Mouse (Mus musculus) embryonic facial prominence, embryonic 11.5 days (tissue): ENCODE results near the gene 4933417A18Rik. TPM values are rescaled to one million over a fixed set of nuclear protein-coding genes. Genes with fewer than 3 reads are reported as not detected.
A peak's percentile ranks its signal among the peaks of the same experiment; 100 is the strongest.
"Not testable (repeated sequence)": the region's sequence is repeated elsewhere in the genome, so short reads cannot be mapped to it uniquely, and the experiment has no call there.

Experiments used
- ATAC-seq: fragments of 200-750 bp; cut with Nextera tagmentation; replicated peaks from 2 replicates; pipeline ENCODE4 v1.8.0; 2017; ENCODE audit warnings: low read depth; ENCODE audit not compliant: insufficient number of reproducible peaks, low FRiP score, low TSS enrichment
- DNase-seq: peaks from one replicate; pipeline ENCODE4 v3.0.0-alpha.2; 2015; ENCODE audit warnings: low spot score
- H3K27ac ChIP-seq: fragments of 300-500 bp; sonication (generic); replicated peaks from 2 replicates; pipeline ENCODE4 v1.5.1; 2014; ENCODE audit warnings: mild to moderate bottlenecking, low read depth, low read length, control low read depth
- H3K27me3 ChIP-seq: fragments of 300-500 bp; sonication (generic); 2 replicates; pipeline ENCODE4 v1.6.1; 2014; ENCODE audit warnings: mild to moderate bottlenecking, low read length, moderate library complexity, mixed read lengths; ENCODE audit not compliant: control insufficient read depth, insufficient read depth
- H3K36me3 ChIP-seq: fragments of 300-500 bp; sonication (generic); replicated peaks from 2 replicates; pipeline ENCODE4 v1.6.1; 2014; ENCODE audit warnings: low read depth, mild to moderate bottlenecking, low read length, moderate library complexity, mixed read lengths; ENCODE audit not compliant: control insufficient read depth, insufficient read depth
- H3K4me1 ChIP-seq: fragments of 300-500 bp; sonication (generic); 2 replicates; pipeline ENCODE4 v1.6.1; 2014; ENCODE audit warnings: low read length, mixed read lengths; ENCODE audit not compliant: control insufficient read depth, insufficient read depth
- H3K4me2 ChIP-seq: fragments of 300-500 bp; sonication (generic); 2 replicates; pipeline ENCODE4 v1.6.1; 2014; ENCODE audit warnings: low read depth, mild to moderate bottlenecking, control low read depth, low read length, moderate library complexity
- H3K4me3 ChIP-seq: fragments of 300-500 bp; sonication (generic); 2 replicates; pipeline ENCODE4 v1.5.1; 2014; ENCODE audit warnings: low read depth, low read length, control low read depth
- H3K9ac ChIP-seq: fragments of 300-500 bp; sonication (generic); replicated peaks from 2 replicates; pipeline ENCODE4 v1.6.1; 2014; ENCODE audit warnings: mild to moderate bottlenecking, control low read depth, low read length
- H3K9me3 ChIP-seq: fragments of 300-500 bp; sonication (generic); replicated peaks from 2 replicates; pipeline ENCODE4 v1.6.1; 2016; ENCODE audit warnings: mild to moderate bottlenecking, low read length, inconsistent platforms, mixed read lengths; ENCODE audit not compliant: control insufficient read depth
- WGBS: fragments of 180-500 bp; shearing (Covaris S2); extraction: QIAGEN DNeasy Blood & Tissue Kit; methylation state at CpG from one replicate; pipeline ENCODE4 v1.1.7; 2014; 5-methylcytosine and 5-hydroxymethylcytosine counted together
- polyA plus RNA-seq: library from polyadenylated mRNA; unstranded; fragments of >200 nt; fragmentation: Nextera tagmentation; extraction: Ambion mirVana; gene quantifications from 2 replicates; pipeline ENCODE4 v1.2.1, GENCODE M21; 2014

The 4933417A18Rik gene
- polyA plus RNA-seq, result not detected in 2 replicates

GRCm38 (mm10) chr13:34924210-34924609 is at the start of gene 4933417A18Rik, which contains the start of gene Fam217a:
TSS of gene 4933417A18Rik (plus strand) at chr13:34924409.
TSS of gene Fam217a (minus strand) at chr13:34924310.
- no peaks in the 10 kb centered on the region for H3K9me3 ChIP-seq
- H3K4me1 ChIP-seq, result no peaks in the 10 kb centered on the region
- H3K27me3 ChIP-seq, result no peaks in the 10 kb centered on the region
- H3K4me2 ChIP-seq, result no peak within 1 kb of the TSS
- H3K36me3 ChIP-seq, result no peaks in the 10 kb centered on the region
- DNase-seq (no peak), ATAC-seq (no peak)
- no peak within 1 kb of the TSS for H3K9ac ChIP-seq
- H3K4me3 ChIP-seq, result no peak within 1 kb of the TSS
- 87% methylated on average over 4 of the region's 4 CpGs for WGBS
- H3K27ac ChIP-seq, result no peak within 1 kb of the TSS

- Histone ChIP-seq H3K4me2 (peak overlapping the region; percentile 52), H3K4me3 (peak overlapping the region; percentile 84), H3K27ac (peak overlapping the region; percentile 96), H3K9ac (peak overlapping the region; percentile 92; the same call in 1 of the 2 replicates)
- H3K27me3 ChIP-seq, H3K4me1 ChIP-seq, H3K9me3 ChIP-seq, ATAC-seq, H3K36me3 ChIP-seq, DNase-seq: not testable (repeated sequence)
- WGBS, result 19% methylated on average over 13 of the region's 13 CpGs
Measured at GRCm38 (mm10) chr13:34874736-34875135, 49.5 kb upstream of the 4933417A18Rik start.

GRCm38 (mm10) chr13:34875166-34875710 is 49.0 kb upstream of the 4933417A18Rik start, which contains the start of gene Prpf4b:
TSS of gene Prpf4b (plus strand) at chr13:34875302.
- peak within 1 kb of the TSS; percentile 52 for H3K4me2 ChIP-seq
- peak within 1 kb of the TSS; percentile 96 for H3K27ac ChIP-seq
- H3K9me3 ChIP-seq, result no peaks in the 10 kb centered on the region
- no peaks in the 10 kb centered on the region for H3K36me3 ChIP-seq
- DNase-seq, result peak; percentile 92
- no peaks in the 10 kb centered on the region for H3K27me3 ChIP-seq
- under 1% methylated on average over 40 of the region's 40 CpGs for WGBS
- peak within 1 kb of the TSS; percentile 84 for H3K4me3 ChIP-seq
- H3K9ac ChIP-seq, result peak within 1 kb of the TSS; percentile 92
- no peaks in the 10 kb centered on the region; the same call in 1 of the 2 replicates for H3K4me1 ChIP-seq
- peak; percentile 82 for ATAC-seq

- peak overlapping the region; percentile 84 for H3K4me3 ChIP-seq
- H3K4me1 ChIP-seq, result no peaks in the 10 kb centered on the region; the same call in 1 of the 2 replicates
- no peaks in the 10 kb centered on the region for H3K36me3 ChIP-seq
- peak overlapping the region; percentile 48 for H3K4me2 ChIP-seq
- peak overlapping the region; percentile 92 for H3K9ac ChIP-seq
- H3K27ac ChIP-seq, result peak overlapping the region; percentile 96
- no peaks in the 10 kb centered on the region for H3K27me3 ChIP-seq
- ATAC-seq (peak; percentile 19; the same call in 1 of the 2 replicates), DNase-seq (peak; percentile 59)
- no peaks in the 10 kb centered on the region for H3K9me3 ChIP-seq
- WGBS, result under 1% methylated on average over 42 of the region's 50 CpGs
Measured at GRCm38 (mm10) chr13:34875741-34876445, 48.3 kb upstream of the 4933417A18Rik start.

- ATAC-seq (no peak), DNase-seq (no peak)
- no peak overlapping the region for H3K27ac ChIP-seq
- H3K4me2 ChIP-seq, result peak overlapping the region; percentile 48
- H3K27me3 ChIP-seq, result no peaks in the 10 kb centered on the region
- no peaks in the 10 kb centered on the region for H3K36me3 ChIP-seq
- H3K4me3 ChIP-seq, result peak overlapping the region; percentile 84
- no peaks in the 10 kb centered on the region; the same call in 1 of the 2 replicates for H3K4me1 ChIP-seq
- H3K9me3 ChIP-seq, result no peaks in the 10 kb centered on the region
- H3K9ac ChIP-seq, result peak overlapping the region; percentile 92
- 8% methylated on average over 3 of the region's 3 CpGs for WGBS
Measured at GRCm38 (mm10) chr13:34876481-34876880, 47.7 kb upstream of the 4933417A18Rik start.

- Histone ChIP-seq H3K9ac (no peak overlapping the region), H3K36me3 (no peaks in the 10 kb centered on the region; the same call in none of the 2 replicates), H3K27me3 (no peaks in the 10 kb centered on the region), H3K4me1 (no peaks in the 10 kb centered on the region), H3K4me3 (no peak overlapping the region), H3K4me2 (no peak overlapping the region), H3K9me3 (no peaks in the 10 kb centered on the region), H3K27ac (no peak overlapping the region)
- ATAC-seq, result no peak
- no peak for DNase-seq
- 88% methylated on average over 1 of the region's 1 CpGs for WGBS
Measured at GRCm38 (mm10) chr13:34892871-34893270, 31.3 kb upstream of the 4933417A18Rik start.

GRCm38 (mm10) chr13:34914614-34915013 is 9.6 kb upstream of the 4933417A18Rik start:
- Histone ChIP-seq H3K9ac (no peak overlapping the region), H3K4me1 (no peaks in the 10 kb centered on the region), H3K27me3 (no peaks in the 10 kb centered on the region), H3K36me3 (no peaks in the 10 kb centered on the region), H3K4me2 (no peak overlapping the region), H3K4me3 (no peak overlapping the region), H3K9me3 (no peaks in the 10 kb centered on the region), H3K27ac (no peak overlapping the region)
- DNase-seq (no peak), ATAC-seq (no peak)
- WGBS, result 91% methylated on average over 9 of the region's 9 CpGs
